Mouse (Mus musculus): ENCODE results near the gene Gm9903. TPM values are rescaled to one million over a fixed set of nuclear protein-coding genes. Genes with fewer than 3 reads are reported as not detected.

The Gm9903 gene
- 0.62 and 1.5 TPM in 2 replicates for polyA plus RNA-seq (2012; rRNA removed; ENCODE audit: low replicate concordance)

DNA sequence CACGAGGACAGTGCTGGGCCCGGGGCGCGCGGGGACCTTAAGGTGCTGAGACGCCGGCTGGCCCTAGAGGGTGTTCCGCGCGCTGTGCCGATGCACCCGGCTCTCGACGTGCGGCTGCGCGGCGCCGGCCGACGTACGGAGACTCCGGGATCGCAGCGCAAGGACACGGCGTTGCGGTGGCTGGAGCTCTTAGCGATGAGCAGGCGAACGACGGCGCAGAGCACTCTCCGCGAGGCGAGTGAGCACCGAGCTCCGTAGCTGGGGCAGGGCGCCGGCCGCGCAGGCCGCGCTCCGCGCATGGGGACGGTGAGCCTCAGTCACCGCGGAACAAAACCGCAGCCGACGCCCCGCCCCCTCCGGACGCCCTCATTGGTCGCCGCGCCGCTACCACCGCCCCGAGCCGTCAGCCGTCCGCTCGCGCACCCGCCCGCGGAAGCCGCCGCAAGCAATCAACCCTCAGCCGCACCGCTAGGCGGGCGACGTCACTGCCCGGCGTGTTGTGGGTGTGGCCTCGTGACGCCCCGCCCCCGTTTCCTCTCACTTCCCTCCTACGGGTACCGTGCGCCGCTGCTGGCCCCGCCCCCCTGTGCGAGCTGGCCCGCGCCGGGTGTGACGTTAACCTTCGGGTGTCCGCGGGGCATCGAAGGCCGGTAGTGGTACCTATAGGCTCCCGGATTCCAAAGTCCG is at the start of gene Gm9903, which contains the start of gene Fam53a:
Gene Gm9903, plus strand, starts transcription at position 625 of the 687 bp plus-strand sequence.
Gene Fam53a, minus strand, starts transcription at position 335 of the 687 bp plus-strand sequence.

DNA sequence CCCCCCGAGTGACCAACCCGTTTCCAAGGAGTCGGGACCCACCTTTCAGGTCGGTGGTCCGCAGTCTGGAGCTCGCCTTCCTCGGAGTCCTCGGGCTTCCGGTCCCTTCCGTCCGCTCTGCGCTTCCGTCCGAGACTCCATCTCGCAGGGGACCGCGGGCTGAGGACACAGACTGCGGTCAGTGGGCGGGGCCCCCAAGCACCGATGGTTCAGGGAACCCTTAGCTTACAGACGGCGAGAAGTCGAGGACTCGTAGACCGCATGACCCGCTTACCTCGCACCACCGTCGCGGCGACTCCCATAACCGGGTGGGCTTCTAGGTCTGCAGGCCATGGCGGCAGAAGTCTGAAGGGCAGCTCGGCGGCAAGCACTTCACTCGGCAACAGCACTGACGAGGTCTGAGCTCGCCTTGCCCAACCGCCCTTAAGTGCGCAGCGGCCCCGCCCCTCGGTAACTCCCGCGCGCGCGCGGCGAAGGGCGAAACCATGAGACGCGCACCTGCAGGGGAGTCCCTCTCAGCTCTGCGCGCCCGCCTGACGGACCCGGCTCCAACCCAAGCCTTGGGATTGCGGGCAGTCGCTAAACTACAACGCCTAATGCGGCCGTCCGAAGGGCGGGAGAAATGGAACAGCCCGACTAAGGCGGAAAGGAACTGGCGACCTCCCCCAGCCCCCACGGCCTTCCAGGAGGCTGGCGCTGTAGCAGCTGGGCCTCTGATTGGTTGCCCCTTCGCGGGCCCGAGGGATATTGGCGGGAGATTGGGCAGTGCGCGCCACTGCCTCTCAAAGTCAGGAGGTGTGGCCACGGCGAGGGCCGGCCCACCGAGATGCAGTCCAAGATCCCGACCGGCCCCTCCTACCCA is 22.4 kb downstream of the Gm9903 start, which contains the start of gene Slbp:
Gene Slbp, minus strand, starts transcription at position 654 of the 862 bp plus-strand sequence.

DNA sequence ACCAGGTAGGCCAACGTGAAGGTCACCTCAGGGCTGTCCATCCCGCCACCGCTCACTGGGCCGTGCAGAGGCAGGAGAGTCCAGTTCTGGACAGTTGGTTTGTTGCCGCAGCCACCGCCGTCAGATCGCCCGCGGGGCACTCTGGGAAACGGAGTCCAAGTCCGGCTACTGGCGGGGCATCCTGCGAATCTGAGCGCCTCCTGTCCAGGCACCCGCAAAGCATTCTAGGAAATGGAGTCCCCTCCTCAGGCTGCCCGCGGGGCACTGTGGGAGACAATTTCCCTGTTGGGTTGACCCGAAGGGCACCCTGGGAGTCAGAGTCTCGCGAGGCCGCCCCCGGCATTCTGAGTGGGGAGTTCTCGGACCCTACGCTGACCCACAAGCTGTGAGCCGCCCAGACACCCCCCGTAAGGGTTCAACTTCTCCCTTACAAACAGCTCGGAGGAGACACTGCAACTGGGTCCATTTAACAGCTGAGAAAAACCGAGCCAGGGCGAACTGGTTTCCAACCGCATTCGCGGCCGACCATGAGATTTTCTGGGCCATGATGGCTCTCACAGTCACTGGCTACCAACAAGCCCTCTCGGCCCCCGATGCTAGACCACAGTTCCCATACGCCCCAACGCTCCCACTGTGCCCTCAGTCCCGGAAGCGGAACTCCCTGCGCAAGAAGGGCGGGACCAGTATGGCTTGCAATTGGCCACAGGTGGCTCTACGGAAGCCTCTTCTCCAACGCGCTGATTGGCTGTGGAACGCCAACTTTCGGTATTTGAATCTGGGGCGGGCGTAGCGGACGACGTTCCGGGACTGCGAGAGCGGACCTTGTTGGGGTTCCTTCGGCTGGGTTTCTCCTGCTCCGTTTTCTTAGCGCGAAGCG is 28.3 kb downstream of the Gm9903 start, which contains the start of the genes Tacc3 and Tmem129:
Gene Tacc3, plus strand, starts transcription at position 342 of the 877 bp plus-strand sequence.
Gene Tmem129, minus strand, starts transcription at position 630 of the 877 bp plus-strand sequence.

Other genes with a start within 250 kb of the Gm9903 start
- gene Nkx1-1, start 195.9 kb upstream of the Gm9903 start, polyA plus RNA-seq (2012; rRNA removed; ENCODE audit: low replicate concordance), result not detected in 2 replicates
- gene Fam53a, start 290 bp upstream of the Gm9903 start, polyA plus RNA-seq (2012; rRNA removed; ENCODE audit: low replicate concordance), result 23.2 and 52.2 TPM in 2 replicates
- gene Slbp, start 22.6 kb downstream of the Gm9903 start, polyA plus RNA-seq (2012; rRNA removed; ENCODE audit: low replicate concordance), result 14.5 and 22.2 TPM in 2 replicates
- gene Tacc3, start 28.2 kb downstream of the Gm9903 start, polyA plus RNA-seq (2012; rRNA removed; ENCODE audit: low replicate concordance), result 5.7 and 17.8 TPM in 2 replicates
- gene Tmem129, start 28.5 kb downstream of the Gm9903 start, polyA plus RNA-seq (2012; rRNA removed; ENCODE audit: low replicate concordance), result 48.7 and 52.6 TPM in 2 replicates
- gene Fgfr3, start 91.7 kb downstream of the Gm9903 start, polyA plus RNA-seq (2012; rRNA removed; ENCODE audit: low replicate concordance), result 11.1 and 19.3 TPM in 2 replicates
- gene Letm1, start 152.9 kb downstream of the Gm9903 start, polyA plus RNA-seq (2012; rRNA removed; ENCODE audit: low replicate concordance), result 69.1 and 73.2 TPM in 2 replicates
- 8.7 and 14.2 TPM in 2 replicates for gene Nsd2, start 190.8 kb downstream of the Gm9903 start, polyA plus RNA-seq (2012; rRNA removed; ENCODE audit: low replicate concordance)